Mouse (Mus musculus) midbrain, embryonic 11.5 days (tissue): ENCODE results near the gene Babam1. TPM values are rescaled to one million over a fixed set of nuclear protein-coding genes. Genes with fewer than 3 reads are reported as not detected.

ENCODE experiments used
- ATAC-seq: fragments of 200-750 bp; cut with Nextera tagmentation; 2 replicates; pipeline ENCODE4 v1.8.0; 2017; ENCODE audit warnings: moderate TSS enrichment, moderate library complexity; ENCODE audit not compliant: low FRiP score
- DNase-seq: peaks from one replicate; pipeline ENCODE4 v3.0.0; 2015; ENCODE audit warnings: low spot score; ENCODE audit errors: missing footprints
- H3K27ac ChIP-seq: fragments of 300-500 bp; sonication (generic); 2 replicates; pipeline ENCODE4 v1.5.1; 2014; ENCODE audit warnings: low read depth, low read length
- H3K27me3 ChIP-seq: fragments of 300-500 bp; sonication (generic); 2 replicates; pipeline ENCODE4 v1.6.1; 2014; ENCODE audit warnings: mild to moderate bottlenecking, low read length, moderate library complexity, mixed read lengths; ENCODE audit not compliant: control insufficient read depth, insufficient read depth
- H3K36me3 ChIP-seq: fragments of 300-500 bp; sonication (generic); 2 replicates; pipeline ENCODE4 v1.6.1; 2014; ENCODE audit warnings: mild to moderate bottlenecking, low read length, moderate library complexity, mixed read lengths; ENCODE audit not compliant: control insufficient read depth, insufficient read depth
- H3K4me1 ChIP-seq: fragments of 300-500 bp; sonication (generic); 2 replicates; pipeline ENCODE4 v1.6.1; 2014; ENCODE audit warnings: low read length; ENCODE audit not compliant: control insufficient read depth, insufficient read depth
- H3K4me2 ChIP-seq: fragments of 300-500 bp; sonication (generic); 2 replicates; pipeline ENCODE4 v1.6.1; 2014; ENCODE audit warnings: mild to moderate bottlenecking, moderate library complexity
- H3K4me3 ChIP-seq: fragments of 300-500 bp; sonication (generic); 2 replicates; pipeline ENCODE4 v1.5.1; 2014; ENCODE audit warnings: low read depth, low read length
- H3K9ac ChIP-seq: fragments of 300-500 bp; sonication (generic); 2 replicates; pipeline ENCODE4 v1.6.1; 2014; ENCODE audit warnings: low read length
- H3K9me3 ChIP-seq: fragments of 300-500 bp; sonication (generic); 2 replicates; pipeline ENCODE4 v1.6.1; 2016; ENCODE audit warnings: low read length; ENCODE audit not compliant: control insufficient read depth
- WGBS: fragments of 180-500 bp; shearing (Covaris S2); extraction: QIAGEN DNeasy Blood & Tissue Kit; methylation state at CpG from one replicate; pipeline ENCODE4 v1.1.7; 2014; 5-methylcytosine and 5-hydroxymethylcytosine counted together
- polyA plus RNA-seq: library from polyadenylated mRNA; unstranded; fragments of >200 nt; fragmentation: Nextera tagmentation; extraction: Ambion mirVana; gene quantifications from 2 replicates; pipeline ENCODE4 v1.2.1, GENCODE M21; 2014

Babam1 gene
- polyA plus RNA-seq, 1 experiment from 2014 or later, result 99.2 TPM

GRCm38 (mm10) chr8:71370711-71371235 lies 25.9 kb upstream of the Babam1 start:
- H3K9me3 ChIP-seq, result no peaks in the 10 kb centered on the region
- ATAC-seq, result no peak
- H3K4me3 ChIP-seq, result peak overlapping the region; percentile 69
- DNase-seq, result peak; percentile 69
- no peak overlapping the region for H3K27ac ChIP-seq
- 29% methylated on average over 5 of the region's 5 CpGs for WGBS
- H3K9ac ChIP-seq, result no peak overlapping the region; the same call in 1 of the 2 replicates
- peaks cover 13% of the 10 kb centered on the region for H3K4me1 ChIP-seq
- peak overlapping the region; percentile 35 for H3K4me2 ChIP-seq
- H3K27me3 ChIP-seq, result no peaks in the 10 kb centered on the region
- H3K36me3 ChIP-seq, result peaks cover 5% of the 10 kb centered on the region; the same call in 1 of the 2 replicates

- WGBS, result 1% methylated on average over 66 of the region's 68 CpGs
- no peaks in the 10 kb centered on the region for H3K9me3 ChIP-seq
Observed at GRCm38 (mm10) chr8:71371236-71371848, 25.3 kb upstream of the Babam1 start, which contains the start of gene Ocel1. TSS of gene Ocel1 (plus strand) at chr8:71371298.

GRCm38 (mm10) chr8:71372427-71372826 lies 24.2 kb upstream of the Babam1 start:
- Histone ChIP-seq H3K4me1 (peaks cover 23% of the 10 kb centered on the region), H3K36me3 (peaks cover 5% of the 10 kb centered on the region; the same call in 1 of the 2 replicates), H3K9ac (no peak overlapping the region), H3K27me3 (no peaks in the 10 kb centered on the region), H3K27ac (no peak overlapping the region), H3K4me3 (no peak overlapping the region), H3K9me3 (no peaks in the 10 kb centered on the region), H3K4me2 (no peak overlapping the region)
- no peak for ATAC-seq
- 82% methylated on average over 12 of the region's 12 CpGs for WGBS
- peak; percentile 85 for DNase-seq

More at GRCm38 (mm10) chr8:71371236-71371848, 25.3 kb upstream of the Babam1 start, which contains the start of gene Ocel1:
- Histone ChIP-seq H3K27ac (no peak within 1 kb of the TSS; the same call in 1 of the 2 replicates), H3K27me3 (no peaks in the 10 kb centered on the region), H3K4me3 (peak within 1 kb of the TSS; percentile 69), H3K4me2 (peak within 1 kb of the TSS; percentile 35), H3K4me1 (peaks cover 19% of the 10 kb centered on the region), H3K36me3 (peaks cover 5% of the 10 kb centered on the region; the same call in 1 of the 2 replicates), H3K9ac (peak within 1 kb of the TSS; percentile 53)
- peak; percentile 88 for ATAC-seq
- DNase-seq, result peak; percentile 99

GRCm38 (mm10) chr8:71373000-71373399 lies 23.7 kb upstream of the Babam1 start:
- peaks cover 9% of the 10 kb centered on the region; the same call in 1 of the 2 replicates for H3K36me3 ChIP-seq
- H3K27ac ChIP-seq, result no peak overlapping the region
- H3K4me3 ChIP-seq, result no peak overlapping the region
- no peaks in the 10 kb centered on the region for H3K9me3 ChIP-seq
- no peak overlapping the region for H3K4me2 ChIP-seq
- peaks cover 19% of the 10 kb centered on the region for H3K4me1 ChIP-seq
- H3K9ac ChIP-seq, result no peak overlapping the region
- ATAC-seq (no peak), DNase-seq (peak; percentile 75)
- 92% methylated on average over 3 of the region's 3 CpGs for WGBS
- H3K27me3 ChIP-seq, result no peaks in the 10 kb centered on the region

- DNase-seq (peak; percentile 87), ATAC-seq (no peak)
- H3K4me2 ChIP-seq, result no peak overlapping the region
- H3K9me3 ChIP-seq, result no peaks in the 10 kb centered on the region
- H3K4me3 ChIP-seq, result no peak overlapping the region
- no peaks in the 10 kb centered on the region for H3K27me3 ChIP-seq
- H3K9ac ChIP-seq, result no peak overlapping the region
- no peak overlapping the region for H3K27ac ChIP-seq
- 75% methylated on average over 17 of the region's 17 CpGs for WGBS
- peaks cover 4% of the 10 kb centered on the region; the same call in 1 of the 2 replicates for H3K36me3 ChIP-seq
- H3K4me1 ChIP-seq, result peaks cover 34% of the 10 kb centered on the region
Observed at GRCm38 (mm10) chr8:71374616-71375206, 21.9 kb upstream of the Babam1 start.

GRCm38 (mm10) chr8:71375581-71376422 lies 20.9 kb upstream of the Babam1 start:
- peaks cover 4% of the 10 kb centered on the region; the same call in 1 of the 2 replicates for H3K36me3 ChIP-seq
- 6% methylated on average over 74 of the region's 74 CpGs for WGBS
- ATAC-seq, result peak; percentile 12; the same call in 1 of the 2 replicates

GRCm38 (mm10) chr8:71376423-71377030 lies 20.1 kb upstream of the Babam1 start:
- no peak for DNase-seq
- H3K27ac ChIP-seq, result no peak overlapping the region
- H3K36me3 ChIP-seq, result peaks cover 4% of the 10 kb centered on the region; the same call in 1 of the 2 replicates
- no peak for ATAC-seq
- no peak overlapping the region for H3K4me3 ChIP-seq
- peaks cover 41% of the 10 kb centered on the region for H3K4me1 ChIP-seq
- peak overlapping the region; percentile 39; the same call in 1 of the 2 replicates for H3K9ac ChIP-seq
- H3K9me3 ChIP-seq, result no peaks in the 10 kb centered on the region
- H3K27me3 ChIP-seq, result no peaks in the 10 kb centered on the region
- 48% methylated on average over 8 of the region's 8 CpGs for WGBS
- peak overlapping the region; percentile 45 for H3K4me2 ChIP-seq

More at GRCm38 (mm10) chr8:71375581-71376422, 20.9 kb upstream of the Babam1 start:
- no peaks in the 10 kb centered on the region for H3K27me3 ChIP-seq
- no peaks in the 10 kb centered on the region for H3K9me3 ChIP-seq
- peak; percentile 92 for DNase-seq
- H3K4me1 ChIP-seq, result peaks cover 41% of the 10 kb centered on the region
- H3K4me3 ChIP-seq, result peak overlapping the region; percentile 17
- peak overlapping the region; percentile 39 for H3K9ac ChIP-seq
- peak overlapping the region; percentile 45 for H3K4me2 ChIP-seq
- peak overlapping the region; percentile 55; the same call in 1 of the 2 replicates for H3K27ac ChIP-seq

- DNase-seq, result peak; percentile 87
- WGBS, result 16% methylated on average over 4 of the region's 4 CpGs
- Histone ChIP-seq H3K27ac (peak overlapping the region; percentile 63), H3K36me3 (peaks cover 4% of the 10 kb centered on the region; the same call in 1 of the 2 replicates), H3K9me3 (no peaks in the 10 kb centered on the region), H3K4me3 (peak overlapping the region; percentile 89), H3K27me3 (no peaks in the 10 kb centered on the region), H3K4me1 (peaks cover 51% of the 10 kb centered on the region), H3K4me2 (peak overlapping the region; percentile 98), H3K9ac (peak overlapping the region; percentile 90)
- ATAC-seq, result no peak
Observed at GRCm38 (mm10) chr8:71379008-71379407, 17.7 kb upstream of the Babam1 start.
